Mouse (Mus musculus): ENCODE data around the gene Erh.

DNA sequence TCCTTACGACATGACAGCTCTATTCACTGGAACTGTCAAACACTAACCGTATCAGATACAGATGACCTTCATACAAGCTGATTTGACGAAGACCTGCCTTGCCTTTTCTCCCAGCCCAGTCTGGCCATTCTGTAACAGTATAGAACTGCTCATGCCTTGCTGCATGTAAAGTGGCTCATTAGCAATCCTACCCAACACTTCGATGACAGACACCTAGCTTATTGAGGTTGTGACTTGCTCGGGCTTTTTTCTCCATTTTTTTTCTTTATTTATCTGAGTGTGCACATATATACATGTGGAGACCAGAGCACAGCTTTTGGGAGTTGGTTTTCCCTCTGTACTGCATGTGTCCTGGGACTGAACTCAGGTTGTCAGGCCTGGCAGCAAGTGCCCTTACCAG is 12.4 kb downstream of the Erh start:
- TF ChIP-seq CTCF (IDR thresholded peaks at IDR 0.05; ENCODE audit: borderline replicate concordance, control insufficient read depth, extremely low read depth, insufficient read depth, low read length, poor library complexity): no peak
- no peak for TF ChIP-seq POLR2A (IDR thresholded peaks at IDR 0.05; ENCODE audit: control insufficient read depth, extremely low read depth, insufficient read depth, low read length, poor library complexity)

Measured in thymus, adult 2 months (tissue).